17 mouse cellular contexts compared by ENCODE assay signal in the genomic region with DNA sequence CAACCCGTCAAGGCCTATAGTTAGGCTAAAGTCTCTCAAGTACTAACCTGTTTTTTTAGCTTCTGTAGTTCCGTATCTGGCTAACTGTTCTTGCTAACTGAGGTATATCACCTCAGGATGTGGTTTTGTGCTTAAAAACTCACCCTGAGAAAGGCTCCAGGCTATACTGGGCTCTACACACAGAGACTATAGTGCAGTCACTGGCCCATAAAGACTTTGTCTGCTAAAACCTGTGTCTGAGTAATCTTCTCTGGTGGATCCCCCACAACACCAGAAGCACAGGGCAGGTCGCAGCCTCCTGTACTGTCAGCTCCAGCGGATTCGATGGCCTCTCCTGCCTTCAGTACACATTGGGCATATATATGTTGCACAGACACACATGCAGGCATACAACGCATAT. TPM values are rescaled to one million over a fixed set of nuclear protein-coding genes. Genes with fewer than 3 reads are reported as not detected.
A peak's percentile ranks its signal among the peaks of the same experiment; 100 is the strongest.
DNase-seq lines count a peak whose midpoint lies in the region; ATAC-seq and TF ChIP-seq lines count a peak whose summit lies in the region.
"Had no signal": no experiment of that assay in that cellular context is flagged by ENCODE, and none has a peak within 500 bp of the region (broad histone marks: within the 10 kb centered on the region; RNA-seq: fewer than 3 reads in every experiment).

No protein-coding gene starts in this region.

- no peaks in the 10 kb centered on the region for H3K27me3 ChIP-seq in spleen, adult 2 months (ENCODE audit: control insufficient read depth, insufficient read depth, low read length)
- H3K27me3 ChIP-seq in liver, postnatal 0 days (ENCODE audit: insufficient read depth, low read length): no peaks in the 10 kb centered on the region
- H3K27me3 ChIP-seq in midbrain, embryonic 13.5 days: no peaks in the 10 kb centered on the region
- H3K27me3 ChIP-seq: forebrain, embryonic 15.5 days had no signal

- 26% methylated on average over 6 of the region's 6 CpGs for WGBS in spleen, adult 2 months
- 75% methylated on average over 6 of the region's 6 CpGs for WGBS in liver, postnatal 0 days (ENCODE audit: insufficient replicate concordance)
- WGBS in midbrain, embryonic 13.5 days: 95% methylated on average over 6 of the region's 6 CpGs

- no peaks in the 10 kb centered on the region for H3K9me3 ChIP-seq in liver, postnatal 0 days (ENCODE audit: low read length)
- H3K9me3 ChIP-seq in midbrain, embryonic 13.5 days: no peaks in the 10 kb centered on the region
- H3K9me3 ChIP-seq: forebrain, embryonic 15.5 days; G1E had no signal

- no peak overlapping the region for H3K4me3 ChIP-seq in spleen, adult 2 months (ENCODE audit: extremely low read depth, insufficient read depth, insufficient read length)
- H3K4me3 ChIP-seq in liver, postnatal 0 days (ENCODE audit: low read depth, low read length): no peak overlapping the region
- H3K4me3 ChIP-seq in midbrain, embryonic 13.5 days (replicated peaks): no peak overlapping the region
- H3K4me3 ChIP-seq: erythroblast, embryonic 14.5 days; forebrain, embryonic 15.5 days had no signal

- peaks cover 19% of the 10 kb centered on the region for H3K36me3 ChIP-seq in spleen, adult 2 months (ENCODE audit: control insufficient read depth, insufficient read depth, low read length)
- peaks cover 19% of the 10 kb centered on the region for H3K36me3 ChIP-seq in liver, postnatal 0 days (replicated peaks; ENCODE audit: insufficient read depth, low read length)
- peaks cover 39% of the 10 kb centered on the region for H3K36me3 ChIP-seq in midbrain, embryonic 13.5 days

- TF ChIP-seq EP300 in liver, postnatal 0 days (IDR thresholded peaks at IDR 0.05; ENCODE audit: low read depth): no peak

- TF ChIP-seq CTCF in spleen, adult 2 months (IDR thresholded peaks at IDR 0.05; ENCODE audit: extremely low read depth, insufficient read depth, insufficient read length, insufficient replicate concordance): no peak
- no peak for TF ChIP-seq CTCF in liver, postnatal 0 days (IDR thresholded peaks at IDR 0.05; ENCODE audit: low read depth)

- no peak overlapping the region for H3K9ac ChIP-seq in liver, postnatal 0 days (replicated peaks)
- no peak overlapping the region for H3K9ac ChIP-seq in midbrain, embryonic 13.5 days (replicated peaks)
- H3K9ac ChIP-seq: forebrain, embryonic 15.5 days had no signal

- H3K4me1 ChIP-seq in spleen, adult 2 months (ENCODE audit: control insufficient read depth, insufficient read depth, insufficient read length): peaks cover 56% of the 10 kb centered on the region
- H3K4me1 ChIP-seq in liver, postnatal 0 days (ENCODE audit: insufficient read depth): peaks cover 49% of the 10 kb centered on the region
- peaks cover 29% of the 10 kb centered on the region for H3K4me1 ChIP-seq in midbrain, embryonic 13.5 days (replicated peaks)

- no peak for ATAC-seq in liver, postnatal 0 days
- no peak for ATAC-seq in midbrain, embryonic 13.5 days
- ATAC-seq: forebrain, embryonic 15.5 days; hindbrain, postnatal 0 days had no signal

- DNase-seq in spleen, adult 2 months (ENCODE audit: low read depth in 1 of 2, low spot score in 2 of 2): peak; percentile 60 to 78
- no peak for DNase-seq in spleen, adult 12 weeks (ENCODE audit: low spot score)
- peak; percentile 71 for DNase-seq in T-cell, adult 2 months (ENCODE audit: low spot score)
- no peak for DNase-seq in liver, postnatal 0 days
- DNase-seq in thymus, postnatal 4 days: peak; percentile 52
- DNase-seq in frontal cortex, postnatal 36 days (ENCODE audit: low spot score in 2 of 2): no peak
- DNase-seq: adrenal gland, adult 8-10 months; cerebellum, adult 11-12 months; heart, adult 18-20 months; kidney, adult 8-10 months; kidney, postnatal 4 days; midbrain, embryonic 14.5 days had no signal

- H3K27ac ChIP-seq in spleen, adult 2 months (ENCODE audit: insufficient read depth, low read length): peak overlapping the region; percentile 85
- peak overlapping the region; percentile 42; the same call in 1 of the 2 replicates for H3K27ac ChIP-seq in liver, postnatal 0 days (ENCODE audit: low read depth)
- no peak overlapping the region for H3K27ac ChIP-seq in midbrain, embryonic 13.5 days
- H3K27ac ChIP-seq: forebrain, embryonic 15.5 days; hindbrain, postnatal 0 days had no signal

- no peak; the same call in 1 of the 2 replicates for TF ChIP-seq POLR2A in spleen, adult 2 months (IDR thresholded peaks at IDR 0.05; ENCODE audit: low read depth, low read length)

- H3K4me2 ChIP-seq in liver, postnatal 0 days (ENCODE audit: low read depth, low read length): no peak overlapping the region
- H3K4me2 ChIP-seq in midbrain, embryonic 13.5 days (replicated peaks): no peak overlapping the region
- H3K4me2 ChIP-seq: forebrain, embryonic 15.5 days had no signal

RNA-seq across cellular contexts. Expression of a gene that starts 4.1 kb away (rescaled TPM):
- 351 and 533 TPM in 2 replicates for polyA plus RNA-seq in spleen, adult 2 months (2012; rRNA removed)
- 45.8 and 46.1 TPM in 2 replicates for polyA plus RNA-seq in liver, postnatal 0 days (2015; fragmentation: Nextera tagmentation; extraction: Ambion mirVana)
- polyA plus RNA-seq in midbrain, embryonic 13.5 days (2015; fragmentation: Nextera tagmentation; extraction: Ambion mirVana): 49.6 and 60.1 TPM in 2 replicates

RNA-seq across cellular contexts. Expression of a gene that starts 19.8 kb away (rescaled TPM):
- polyA plus RNA-seq in spleen, adult 2 months (2012; rRNA removed): 130 and 156 TPM in 2 replicates
- 14.7 and 17.3 TPM in 2 replicates for polyA plus RNA-seq in liver, postnatal 0 days (2015; fragmentation: Nextera tagmentation; extraction: Ambion mirVana)
- polyA plus RNA-seq in midbrain, embryonic 13.5 days (2015; fragmentation: Nextera tagmentation; extraction: Ambion mirVana): 58.3 and 58.5 TPM in 2 replicates

RNA-seq across cellular contexts. Expression of a gene that starts 20.0 kb away (rescaled TPM):
- polyA plus RNA-seq in spleen, adult 2 months (2012; rRNA removed): 49.0 and 60.8 TPM in 2 replicates
- polyA plus RNA-seq in liver, postnatal 0 days (2015; fragmentation: Nextera tagmentation; extraction: Ambion mirVana): 7.9 and 10.4 TPM in 2 replicates
- 37.8 and 39.2 TPM in 2 replicates for polyA plus RNA-seq in midbrain, embryonic 13.5 days (2015; fragmentation: Nextera tagmentation; extraction: Ambion mirVana)

RNA-seq across cellular contexts. Expression of a gene that starts 25.1 kb away (rescaled TPM):
- polyA plus RNA-seq in spleen, adult 2 months (2012; rRNA removed): 49.5 and 66.1 TPM in 2 replicates
- polyA plus RNA-seq in liver, postnatal 0 days (2015; fragmentation: Nextera tagmentation; extraction: Ambion mirVana): 10.7 and 11.5 TPM in 2 replicates
- polyA plus RNA-seq in midbrain, embryonic 13.5 days (2015; fragmentation: Nextera tagmentation; extraction: Ambion mirVana): 60.9 and 80.6 TPM in 2 replicates

RNA-seq across cellular contexts. Expression of a gene that starts 59.4 kb away (rescaled TPM):
- polyA plus RNA-seq in spleen, adult 2 months (2012; rRNA removed): 206 and 283 TPM in 2 replicates
- 41.4 and 45.8 TPM in 2 replicates for polyA plus RNA-seq in liver, postnatal 0 days (2015; fragmentation: Nextera tagmentation; extraction: Ambion mirVana)
- polyA plus RNA-seq in midbrain, embryonic 13.5 days (2015; fragmentation: Nextera tagmentation; extraction: Ambion mirVana): 73.8 and 115 TPM in 2 replicates

Comparison
In these comparisons a context has a peak if more than half of its experiments do, and no peak if none do; other contexts are left out.
1. DNase-seq: peak in spleen, adult 2 months (2 of 2), T-cell, adult 2 months (single experiment) and thymus, postnatal 4 days (single experiment); none in spleen, adult 12 weeks (single experiment), liver, postnatal 0 days (single experiment) and frontal cortex, postnatal 36 days (0 of 2).